Mouse (Mus musculus) lung, adult 18-20 months (tissue): ENCODE data around the gene Chrna4.
A peak's percentile ranks its signal among the peaks of the same experiment; 100 is the strongest.

Experiments
- DNase-seq, 2 experiments: peaks; one replicate each; pipeline ENCODE4 v3.0.0; 2022; ENCODE audit warnings: mixed read lengths in 2 of 2

The Chrna4 gene

DNA sequence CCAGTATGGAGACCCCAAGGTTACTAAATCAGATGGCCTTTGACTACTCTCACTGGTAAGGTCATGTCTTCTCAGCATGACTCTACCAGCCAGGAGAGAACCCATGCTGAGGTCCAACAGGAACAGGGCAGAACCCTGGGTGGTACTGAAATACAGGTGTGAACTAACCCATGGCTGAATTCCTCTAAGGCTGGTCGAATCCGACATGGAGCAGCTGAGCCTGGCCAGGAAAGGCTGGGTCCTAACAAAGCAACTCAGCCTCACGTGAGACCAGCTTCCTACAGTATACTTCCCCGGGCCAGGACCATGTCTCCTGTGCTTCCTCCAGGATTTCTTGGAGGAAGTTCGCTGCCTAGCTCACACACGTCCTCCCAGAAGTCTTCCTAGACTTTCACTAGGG lies 6.8 kb downstream of the Chrna4 start:
- no peak for DNase-seq

- DNase-seq, result no peak
Measured at GRCm38 (mm10) chr2:181035186-181035585, 8.2 kb downstream of the Chrna4 start.

DNA sequence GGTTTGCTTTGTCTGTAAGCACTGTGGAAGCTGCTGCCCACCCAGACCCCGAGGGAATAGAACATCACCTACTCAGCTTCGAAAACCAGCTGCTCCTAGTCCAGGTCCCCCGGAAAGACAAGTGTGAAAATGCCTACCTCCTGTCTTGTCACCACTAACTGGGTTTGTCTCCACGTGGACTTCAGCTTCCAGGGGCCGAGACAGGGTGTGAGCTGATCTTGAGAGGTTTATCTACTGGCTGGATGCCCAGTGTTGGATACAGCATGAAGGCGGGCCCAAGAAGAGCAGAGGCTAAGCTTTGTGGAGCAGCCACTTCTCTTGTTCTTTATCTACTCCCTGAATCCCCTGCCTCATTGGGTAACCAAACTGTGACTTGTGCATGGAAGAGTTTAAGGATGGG lies 10.0 kb downstream of the Chrna4 start:
- DNase-seq, result no peak

GRCm38 (mm10) chr2:181032407-181032806 lies 10.9 kb downstream of the Chrna4 start:
- no peak for DNase-seq

GRCm38 (mm10) chr2:181031406-181031934 lies 11.9 kb downstream of the Chrna4 start:
- DNase-seq, result no peak

GRCm38 (mm10) chr2:181008339-181008738 lies 35.0 kb downstream of the Chrna4 start:
- no peak for DNase-seq

- DNase-seq, result no peak
Measured at GRCm38 (mm10) chr2:181007054-181007453, 36.3 kb downstream of the Chrna4 start.

DNA sequence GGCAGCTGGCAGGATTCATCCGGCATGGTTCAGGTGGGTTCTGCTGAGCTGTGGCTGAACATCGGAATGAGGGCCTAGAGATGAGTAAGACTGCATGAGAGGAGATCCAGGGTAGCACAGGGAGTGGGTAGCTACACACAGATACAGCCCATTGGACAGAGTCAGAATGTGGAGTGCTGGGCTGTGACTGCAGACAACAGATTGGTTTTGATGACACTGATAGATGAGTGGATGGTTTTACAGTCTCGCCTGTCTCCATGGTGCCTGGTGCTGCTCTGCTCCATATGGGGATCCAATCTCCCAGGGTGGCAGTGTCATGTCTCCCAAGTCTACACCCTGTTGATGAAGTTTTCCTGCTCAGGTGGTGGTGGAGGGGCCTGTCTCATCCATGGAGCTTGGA lies 46.4 kb downstream of the Chrna4 start:
- DNase-seq, result no peak

GRCm38 (mm10) chr2:180996436-180996835 lies 46.9 kb downstream of the Chrna4 start:
- peak; percentile 14 to 17 for DNase-seq

DNA sequence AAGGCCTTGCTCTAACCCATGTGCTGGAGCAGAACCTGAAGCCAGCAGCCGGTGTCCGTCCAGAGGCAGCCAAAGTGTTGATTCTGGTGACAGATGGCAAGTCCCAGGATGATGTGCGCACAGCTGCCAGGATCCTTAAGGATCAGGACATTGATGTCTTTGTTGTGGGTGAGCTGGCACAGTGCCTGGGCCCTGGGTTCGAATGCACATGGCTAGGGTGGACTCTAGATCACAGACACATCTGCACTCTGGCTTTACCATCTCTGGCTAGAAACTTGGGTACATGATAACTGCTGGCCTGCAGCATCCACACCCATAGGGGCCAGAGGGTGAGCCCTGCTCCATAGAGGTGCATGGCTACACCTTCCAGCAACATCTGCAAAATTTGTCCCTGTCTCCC lies 47.9 kb downstream of the Chrna4 start:
- no peak for DNase-seq

- DNase-seq, result no peak
Measured at GRCm38 (mm10) chr2:180994360-180994759, 49.0 kb downstream of the Chrna4 start.

- DNase-seq, result no peak
Measured at GRCm38 (mm10) chr2:180990347-180990746, 53.0 kb downstream of the Chrna4 start.

DNA sequence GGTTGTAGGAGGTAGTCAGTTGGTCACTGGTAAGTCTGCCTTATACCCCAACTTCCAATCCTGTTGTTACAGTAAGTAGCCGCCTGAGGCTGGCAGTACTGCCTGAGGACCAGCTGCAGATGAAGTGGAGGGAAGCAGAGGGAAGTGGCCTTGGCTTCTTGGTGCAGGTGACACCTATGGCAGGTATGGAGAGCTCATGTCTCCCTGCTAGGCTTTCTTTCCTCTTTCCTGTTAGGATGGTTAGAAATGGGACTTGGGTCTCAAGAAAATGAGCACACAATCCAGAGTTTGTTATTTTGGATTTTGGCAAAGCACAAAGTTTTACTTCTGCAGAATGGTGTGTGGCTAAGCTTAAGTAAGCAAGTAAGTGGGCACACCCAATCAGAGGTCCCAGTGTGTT lies 54.4 kb downstream of the Chrna4 start:
- DNase-seq, result no peak

DNA sequence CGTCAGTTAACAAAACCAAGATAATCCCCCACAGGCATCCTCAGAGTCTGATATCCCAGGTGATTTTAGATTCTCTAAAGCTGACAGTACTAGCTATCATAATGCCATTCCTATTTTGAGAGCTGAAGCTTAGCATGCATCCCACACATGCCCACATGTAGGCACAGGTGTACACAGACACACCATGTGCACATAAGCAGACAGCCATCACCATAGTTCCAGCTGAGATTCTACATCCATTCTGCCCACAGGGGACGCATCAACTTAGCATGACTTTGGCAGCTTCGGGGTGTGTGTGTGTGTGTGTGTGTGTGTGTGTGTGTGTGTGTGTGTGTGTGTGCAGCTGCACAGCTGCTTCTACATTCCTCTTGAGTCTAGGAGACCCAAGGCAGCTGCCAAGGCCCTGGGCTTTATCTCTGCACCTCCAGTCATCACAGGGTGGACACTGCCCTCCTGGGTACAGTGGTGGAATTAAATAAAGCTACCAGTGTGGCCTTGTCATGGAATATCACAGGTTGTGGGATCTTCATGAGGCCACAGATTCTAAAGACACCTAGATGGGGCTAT lies 54.9 kb downstream of the Chrna4 start:
- no peak for DNase-seq

DNA sequence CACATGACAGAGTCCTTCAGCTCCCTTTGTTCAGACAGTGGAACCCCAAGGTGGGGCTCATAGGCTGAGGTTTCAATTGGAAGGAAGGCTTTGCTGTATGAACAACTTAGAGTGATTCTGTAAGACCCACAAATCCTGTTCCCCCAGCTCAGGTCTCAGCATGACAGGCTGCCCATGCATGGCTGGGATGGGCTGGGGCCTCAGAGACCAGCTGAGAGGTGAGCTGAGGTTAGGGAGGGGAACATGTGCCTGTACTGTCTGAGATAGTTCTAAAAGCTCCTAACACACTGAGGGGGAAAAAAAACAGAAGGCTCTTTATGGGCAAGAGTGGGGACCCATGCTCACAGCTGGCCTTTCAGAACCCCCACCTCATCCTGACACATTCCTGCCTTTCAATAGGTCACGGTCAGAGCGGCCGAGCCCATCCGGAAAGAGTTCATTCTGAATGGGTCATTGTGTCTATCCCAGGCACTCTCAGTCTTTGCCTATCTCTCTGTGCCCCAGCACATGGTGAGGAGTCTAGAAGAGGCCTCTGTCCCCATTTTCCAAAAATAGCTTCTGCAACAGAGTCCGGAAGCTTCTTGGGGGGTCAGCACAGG lies 55.8 kb downstream of the Chrna4 start:
- no peak for DNase-seq

GRCm38 (mm10) chr2:180987001-180987400 lies 56.3 kb downstream of the Chrna4 start:
- no peak for DNase-seq

DNA sequence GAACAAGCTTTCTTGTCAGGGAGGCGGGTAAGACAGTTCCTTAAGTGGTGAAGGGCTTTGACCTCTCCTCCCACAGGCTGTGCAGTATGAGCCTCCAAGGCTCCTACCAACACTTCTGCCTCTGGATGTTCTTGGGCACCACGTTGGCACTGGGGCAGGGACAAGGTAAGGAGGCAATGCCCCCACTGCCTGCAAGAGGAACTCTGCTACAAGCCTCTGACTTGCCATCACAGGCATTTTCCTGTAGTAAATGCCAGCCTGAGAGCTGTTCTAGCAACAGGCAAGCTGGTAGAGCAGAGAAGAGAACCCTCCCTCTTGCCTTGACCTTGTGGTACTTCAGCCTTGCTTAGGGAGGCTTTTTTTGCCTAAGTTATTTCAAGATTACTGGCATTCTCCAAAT lies 56.9 kb downstream of the Chrna4 start, which contains the start of gene Col20a1:
Gene Col20a1 (plus strand): TSS at position 87 of the 400 bp plus-strand sequence.
- no peak for DNase-seq

- no peak for DNase-seq
Measured at GRCm38 (mm10) chr2:180985635-180986034, 57.7 kb downstream of the Chrna4 start.

DNA sequence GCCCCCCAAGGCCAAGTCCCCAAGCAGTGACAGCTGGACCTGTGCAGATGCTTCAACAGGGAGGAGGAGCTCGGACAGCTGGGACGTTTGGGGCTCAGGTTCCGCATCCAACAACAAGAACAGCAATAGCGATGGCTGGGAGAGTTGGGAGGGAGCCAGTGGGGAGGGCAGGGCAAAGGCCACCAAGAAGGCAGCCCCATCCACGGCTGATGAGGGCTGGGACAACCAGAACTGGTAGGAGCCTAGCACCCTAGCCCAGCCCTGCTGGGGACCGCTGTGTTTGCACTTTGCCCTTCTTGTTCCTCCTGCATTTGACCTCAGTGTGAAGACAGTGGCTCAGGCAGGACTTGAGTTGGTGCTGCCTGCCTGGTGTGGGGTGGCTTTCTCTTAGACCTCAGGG lies 62.2 kb downstream of the Chrna4 start:
- DNase-seq, result no peak
